ENCODE assay signal across 9 mouse cellular contexts in the genomic region with DNA sequence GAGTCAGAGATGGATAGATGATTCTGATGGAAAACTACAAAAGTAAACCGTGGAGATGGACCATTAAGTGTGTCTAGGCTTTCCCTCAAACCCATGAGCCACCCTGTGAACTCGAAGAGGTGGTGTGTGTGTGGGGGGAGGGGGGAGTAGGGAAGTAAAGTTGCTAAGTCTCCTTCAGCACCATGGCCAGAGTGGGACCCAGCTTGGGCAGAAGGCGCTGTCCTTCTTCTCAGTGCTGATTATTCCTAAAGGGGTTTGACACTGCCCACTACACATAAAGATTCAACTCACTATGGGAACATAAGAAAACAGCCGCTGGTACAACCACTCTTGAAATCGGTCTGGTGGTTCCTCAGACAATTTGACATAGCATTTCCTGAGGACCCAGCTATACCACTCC. TPM values are rescaled to one million over a fixed set of nuclear protein-coding genes. Genes with fewer than 3 reads are reported as not detected.
A peak's percentile ranks its signal among the peaks of the same experiment; 100 is the strongest.
DNase-seq lines count a peak whose midpoint lies in the region; ATAC-seq and TF ChIP-seq lines count a peak whose summit lies in the region.
"Had no signal": no experiment of that assay in that cellular context is flagged by ENCODE, and none has a peak within 500 bp of the region (broad histone marks: within the 10 kb centered on the region; RNA-seq: fewer than 3 reads in every experiment).

No protein-coding gene starts in this region.

- no peaks in the 10 kb centered on the region for H3K27me3 ChIP-seq in kidney, adult 2 months (replicated peaks; ENCODE audit: control insufficient read depth, insufficient read depth, low read length)
- no peaks in the 10 kb centered on the region for H3K27me3 ChIP-seq in limb, embryonic 14.5 days (ENCODE audit: control insufficient read depth, insufficient read depth, low read length)
- H3K27me3 ChIP-seq: hindbrain, embryonic 13.5 days; limb, embryonic 12.5 days had no signal

- no peak overlapping the region for H3K9ac ChIP-seq in ES-E14 (ENCODE audit: insufficient read depth, low read depth, low read length, poor library complexity, severe bottlenecking)
- H3K9ac ChIP-seq in limb, embryonic 14.5 days (ENCODE audit: low read depth, low read length, severe bottlenecking): no peak overlapping the region
- H3K9ac ChIP-seq: hindbrain, embryonic 13.5 days; limb, embryonic 12.5 days had no signal

- DNase-seq in kidney, postnatal 36 days: peak; percentile 4 to 54
- no peak for DNase-seq in kidney, adult 2 months
- DNase-seq in ES-E14 (ENCODE audit: low read depth, low spot score): peak; percentile 22
- peak; percentile 38 for DNase-seq in adipocyte (ENCODE audit: low spot score)
- peak; percentile 79 for DNase-seq in limb, embryonic 14.5 days (ENCODE audit: low spot score)
- no peak for DNase-seq in left cerebral cortex, adult 11 months (ENCODE audit: low spot score)
- no peak for DNase-seq in B cell, adult 2 months

- H3K9me3 ChIP-seq in ES-E14 (ENCODE audit: control insufficient read depth, insufficient read depth, low read depth, low read length): no peaks in the 10 kb centered on the region
- H3K9me3 ChIP-seq in limb, embryonic 14.5 days (ENCODE audit: control insufficient read depth, low read length): no peaks in the 10 kb centered on the region

- in situ Hi-C loops in ES-E14 (cut with MboI; ENCODE audit: low sequenced_read_pairs in 2 of 2, unreplicated experiment in 2 of 2): no loop called here

- TF ChIP-seq POLR2A in kidney, adult 2 months (IDR thresholded peaks at IDR 0.05; ENCODE audit: low read depth, low read length): no peak
- no peak for TF ChIP-seq POLR2A in limb, embryonic 14.5 days (IDR thresholded peaks at IDR 0.05; ENCODE audit: borderline replicate concordance, extremely low read depth, insufficient read depth, insufficient read length)

- no peak overlapping the region for H3K27ac ChIP-seq in kidney, adult 2 months (ENCODE audit: insufficient read depth, low read depth, low read length)
- no peak overlapping the region for H3K27ac ChIP-seq in ES-E14 (ENCODE audit: insufficient read depth, low read depth, low read length, poor library complexity, severe bottlenecking)
- H3K27ac ChIP-seq in limb, embryonic 14.5 days (replicated peaks; ENCODE audit: low read depth, low read length): no peak overlapping the region
- H3K27ac ChIP-seq: hindbrain, embryonic 13.5 days; limb, embryonic 12.5 days had no signal

- no peak overlapping the region for H3K4me3 ChIP-seq in kidney, adult 2 months (ENCODE audit: insufficient read depth, low read depth, low read length)
- H3K4me3 ChIP-seq in ES-E14 (ENCODE audit: insufficient read depth in 1 of 2, low read depth in 1 of 2, low read length in 2 of 2, poor library complexity in 1 of 2, severe bottlenecking in 1 of 2): no peak overlapping the region
- no peak overlapping the region for H3K4me3 ChIP-seq in limb, embryonic 14.5 days (replicated peaks; ENCODE audit: low read length)
- H3K4me3 ChIP-seq: hindbrain, embryonic 13.5 days; limb, embryonic 12.5 days had no signal

- no peaks in the 10 kb centered on the region for H3K4me1 ChIP-seq in kidney, adult 2 months (ENCODE audit: control insufficient read depth, insufficient read depth, low read length)
- no peaks in the 10 kb centered on the region for H3K4me1 ChIP-seq in ES-E14 (ENCODE audit: control insufficient read depth in 2 of 2, insufficient read depth in 2 of 2, low read length in 2 of 2, poor library complexity in 1 of 2)
- no peaks in the 10 kb centered on the region for H3K4me1 ChIP-seq in limb, embryonic 14.5 days (ENCODE audit: control insufficient read depth, insufficient read depth, low read length)
- H3K4me1 ChIP-seq: limb, embryonic 12.5 days had no signal

- WGBS in kidney, adult 2 months: 35% methylated on average over 5 of the region's 5 CpGs
- 34% methylated on average over 5 of the region's 5 CpGs for WGBS in limb, embryonic 14.5 days

- ATAC-seq in limb, embryonic 14.5 days (ENCODE audit: low FRiP score, low read depth): no peak

- no peak for TF ChIP-seq CTCF in kidney, adult 2 months (conservative IDR thresholded peaks at IDR 0.05; ENCODE audit: insufficient read depth, insufficient read length, low read depth, low read length)

- no peak overlapping the region for H3K4me2 ChIP-seq in limb, embryonic 14.5 days (replicated peaks; ENCODE audit: low read depth, low read length, severe bottlenecking)
- H3K4me2 ChIP-seq: hindbrain, embryonic 13.5 days; limb, embryonic 12.5 days had no signal

- H3K36me3 ChIP-seq in kidney, adult 2 months (ENCODE audit: control insufficient read depth, insufficient read depth, low read length): no peaks in the 10 kb centered on the region
- no peaks in the 10 kb centered on the region for H3K36me3 ChIP-seq in ES-E14 (ENCODE audit: control insufficient read depth, insufficient read depth, low read length, poor library complexity, severe bottlenecking)
- no peaks in the 10 kb centered on the region for H3K36me3 ChIP-seq in limb, embryonic 14.5 days (ENCODE audit: control insufficient read depth, insufficient read depth, low read length)
- H3K36me3 ChIP-seq: hindbrain, embryonic 13.5 days; limb, embryonic 12.5 days had no signal

TF ChIP-seq in ES-E14, 5 proteins besides CTCF, POLR2A, EP300 and RAD21:
- no peak for TF ChIP-seq ZNF384 (IDR thresholded peaks at IDR 0.05; ENCODE audit: low read depth, low read length)
- no peak for TF ChIP-seq MAFK (IDR thresholded peaks at IDR 0.05; ENCODE audit: insufficient read depth, low read depth, low read length)
- TF ChIP-seq CHD2 (IDR thresholded peaks at IDR 0.05; ENCODE audit: low read depth, low read length): no peak

RNA-seq across cellular contexts. Expression of gene Rgr, which starts 32.9 kb away (rescaled TPM):
- not detected in 2 replicates for polyA plus RNA-seq in kidney, adult 2 months (2012; rRNA removed)
- total RNA-seq in ES-E14 (2012; rRNA removed): not detected in 2 replicates
- 0.62 and 0.83 TPM in 2 replicates for polyA plus RNA-seq in limb, embryonic 14.5 days (2012; rRNA removed)
- polyA plus RNA-seq in limb, embryonic 14.5 days (2014; fragmentation: Nextera tagmentation; extraction: Ambion mirVana): 0.25 and 0.55 TPM in 2 replicates
- polyA plus RNA-seq: hindbrain, embryonic 13.5 days; limb, embryonic 12.5 days had no signal

RNA-seq across cellular contexts. Expression of gene Lrit1, which starts 38.7 kb away (rescaled TPM):
- 0.04 and 0.08 TPM in 2 replicates for polyA plus RNA-seq in kidney, adult 2 months (2012; rRNA removed)
- 0.05 TPM in 1 of 2 replicates, not detected in the other for total RNA-seq in ES-E14 (2012; rRNA removed)
- polyA plus RNA-seq in limb, embryonic 14.5 days (2012; rRNA removed): not detected in 2 replicates
- polyA plus RNA-seq in limb, embryonic 14.5 days (2014; fragmentation: Nextera tagmentation; extraction: Ambion mirVana): not detected in 2 replicates
- polyA plus RNA-seq: hindbrain, embryonic 13.5 days; limb, embryonic 12.5 days had no signal

RNA-seq across cellular contexts. Expression of gene Ccser2, which starts 47.3 kb away (rescaled TPM):
- polyA plus RNA-seq in kidney, adult 2 months (2012; rRNA removed): 74.9 and 75.0 TPM in 2 replicates
- total RNA-seq in ES-E14 (2012; rRNA removed): 10.4 and 19.2 TPM in 2 replicates
- polyA plus RNA-seq in limb, embryonic 14.5 days (2012; rRNA removed): 19.2 and 20.2 TPM in 2 replicates
- 44.3 and 47.3 TPM in 2 replicates for polyA plus RNA-seq in limb, embryonic 14.5 days (2014; fragmentation: Nextera tagmentation; extraction: Ambion mirVana)

RNA-seq across cellular contexts. Expression of gene Lrit2, which starts 51.8 kb away (rescaled TPM):
- polyA plus RNA-seq in kidney, adult 2 months (2012; rRNA removed): 0.03 TPM in 2 replicates
- total RNA-seq in ES-E14 (2012; rRNA removed): not detected in 2 replicates
- polyA plus RNA-seq in limb, embryonic 14.5 days (2012; rRNA removed): not detected in 2 replicates
- polyA plus RNA-seq in limb, embryonic 14.5 days (2014; fragmentation: Nextera tagmentation; extraction: Ambion mirVana): not detected in 2 replicates
- polyA plus RNA-seq: hindbrain, embryonic 13.5 days; limb, embryonic 12.5 days had no signal

Comparison
In these comparisons a context has a peak if more than half of its experiments do, and no peak if none do; other contexts are left out.
1. DNase-seq: peak in kidney, postnatal 36 days (2 of 2), ES-E14 (single experiment), adipocyte (single experiment) and limb, embryonic 14.5 days (single experiment); none in kidney, adult 2 months (single experiment), left cerebral cortex, adult 11 months (single experiment) and B cell, adult 2 months (0 of 2).